Mouse (Mus musculus) c-Kit-negative CD71-positive TER-119-positive erythroid progenitor cells, embryonic 14.5 days (primary cell): ENCODE measurements around the gene Brd1.
"Not testable (repeated sequence)": the region's sequence is repeated elsewhere in the genome, so short reads cannot be mapped to it uniquely, and the experiment has no call there.

Experiments used
- DNase-seq: peaks from one replicate; pipeline ENCODE4 v3.0.0-alpha.2; 2013; ENCODE audit warnings: low read depth, low spot score

The Brd1 gene

GRCm38 (mm10) chr15:88733834-88734571 lies at the start of gene Brd1:
Gene Brd1 (minus strand): TSS chr15:88734233.
- DNase-seq, result peak; percentile 65

- not testable (repeated sequence) for DNase-seq
Measured at GRCm38 (mm10) chr15:88774630-88775029, 40.6 kb upstream of the Brd1 start.

- no peak for DNase-seq
Measured at GRCm38 (mm10) chr15:88768537-88768936, 34.5 kb upstream of the Brd1 start.

- not testable (repeated sequence) for DNase-seq
Measured at GRCm38 (mm10) chr15:88766139-88766538, 32.1 kb upstream of the Brd1 start.

- peak; percentile 62 for DNase-seq
Measured at GRCm38 (mm10) chr15:88761551-88761950, 27.5 kb upstream of the Brd1 start.

- no peak for DNase-seq
Measured at GRCm38 (mm10) chr15:88758061-88758460, 24.0 kb upstream of the Brd1 start.

- no peak for DNase-seq
Measured at GRCm38 (mm10) chr15:88755761-88756160, 21.7 kb upstream of the Brd1 start.

- no peak for DNase-seq
Measured at GRCm38 (mm10) chr15:88754896-88755295, 20.9 kb upstream of the Brd1 start.

- no peak for DNase-seq
Measured at GRCm38 (mm10) chr15:88752403-88752733, 18.3 kb upstream of the Brd1 start.

- peak; percentile 44 for DNase-seq
Measured at GRCm38 (mm10) chr15:88751564-88752402, 17.8 kb upstream of the Brd1 start, which contains the start of gene Zbed4. Gene Zbed4 (plus strand): TSS chr15:88751660.

GRCm38 (mm10) chr15:88750677-88751563 lies 16.9 kb upstream of the Brd1 start:
- peak; percentile 97 for DNase-seq

GRCm38 (mm10) chr15:88750032-88750431 lies 16.0 kb upstream of the Brd1 start:
- DNase-seq, result no peak

GRCm38 (mm10) chr15:88749617-88750016 lies 15.6 kb upstream of the Brd1 start:
- not testable (repeated sequence) for DNase-seq

GRCm38 (mm10) chr15:88745926-88746325 lies 11.9 kb upstream of the Brd1 start:
- no peak for DNase-seq

- DNase-seq, result no peak
Measured at GRCm38 (mm10) chr15:88745347-88745746, 11.3 kb upstream of the Brd1 start.

GRCm38 (mm10) chr15:88743371-88743770 lies 9.3 kb upstream of the Brd1 start:
- DNase-seq, result not testable (repeated sequence)

- no peak for DNase-seq
Measured at GRCm38 (mm10) chr15:88741366-88741765, 7.3 kb upstream of the Brd1 start.

- no peak for DNase-seq
Measured at GRCm38 (mm10) chr15:88738466-88738865, 4.4 kb upstream of the Brd1 start.

GRCm38 (mm10) chr15:88736166-88736565 lies 2.1 kb upstream of the Brd1 start:
- DNase-seq, result no peak

- peak; percentile 46 for DNase-seq
Measured at GRCm38 (mm10) chr15:88733041-88733751, 837 bp downstream of the Brd1 start.

- no peak for DNase-seq
Measured at GRCm38 (mm10) chr15:88732405-88733020, 1.5 kb downstream of the Brd1 start.
